Mouse (Mus musculus) midbrain, embryonic 14.5 days (tissue): ENCODE data around the gene Ipo9. TPM values are rescaled to one million over a fixed set of nuclear protein-coding genes. Genes with fewer than 3 reads are reported as not detected.

Source experiments
- ATAC-seq: fragments of 200-750 bp; cut with Nextera tagmentation; 2 replicates; pipeline ENCODE4 v1.8.0; 2017; ENCODE audit warnings: moderate number of reproducible peaks, moderate library complexity; ENCODE audit not compliant: low FRiP score, low TSS enrichment
- DNase-seq: peaks from one replicate; pipeline ENCODE4 v3.0.0-alpha.2; 2015
- H3K27ac ChIP-seq: fragments of 300-500 bp; sonication (generic); replicated peaks from 2 replicates; pipeline ENCODE4 v1.5.1; 2014; ENCODE audit warnings: mild to moderate bottlenecking, low read depth, low read length, moderate library complexity
- H3K27me3 ChIP-seq: fragments of 300-500 bp; sonication (generic); 2 replicates; pipeline ENCODE4 v1.6.1; 2014; ENCODE audit warnings: low read length, control low read depth, mixed read lengths; ENCODE audit not compliant: control insufficient read depth, insufficient read depth
- H3K36me3 ChIP-seq: fragments of 300-500 bp; sonication (generic); 2 replicates; pipeline ENCODE4 v1.6.1; 2014; ENCODE audit warnings: low read length, control low read depth; ENCODE audit not compliant: control insufficient read depth, insufficient read depth
- H3K4me1 ChIP-seq: fragments of 300-500 bp; sonication (generic); 2 replicates; pipeline ENCODE4 v1.6.1; 2014; ENCODE audit warnings: mild to moderate bottlenecking, antibody characterized with exemption, low read length, control low read depth; ENCODE audit not compliant: control insufficient read depth, insufficient read depth
- H3K4me2 ChIP-seq: fragments of 300-500 bp; sonication (generic); 2 replicates; pipeline ENCODE4 v1.6.1; 2014; ENCODE audit warnings: mild to moderate bottlenecking, low read length, moderate library complexity
- H3K4me3 ChIP-seq: fragments of 300-500 bp; sonication (generic); replicated peaks from 2 replicates; pipeline ENCODE4 v1.5.1; 2014; ENCODE audit warnings: low read depth, low read length
- H3K9ac ChIP-seq: fragments of 300-500 bp; sonication (generic); replicated peaks from 2 replicates; pipeline ENCODE4 v1.6.1; 2014; ENCODE audit warnings: mild to moderate bottlenecking, low read length, moderate library complexity
- H3K9me3 ChIP-seq: fragments of 300-500 bp; sonication (generic); 2 replicates; pipeline ENCODE4 v1.6.1; 2016; ENCODE audit warnings: low read length, control low read depth, mixed read lengths; ENCODE audit not compliant: control insufficient read depth
- WGBS: fragments of 180-500 bp; shearing (Covaris S2); extraction: QIAGEN DNeasy Blood & Tissue Kit; methylation state at CpG from one replicate; pipeline ENCODE4 v1.1.7; 2014; 5-methylcytosine and 5-hydroxymethylcytosine counted together
- polyA plus RNA-seq: library from polyadenylated mRNA; unstranded; fragments of >200 nt; fragmentation: Nextera tagmentation; extraction: Ambion mirVana; gene quantifications from 2 replicates; pipeline ENCODE4 v1.2.1, GENCODE M21; 2014

The Ipo9 gene
- polyA plus RNA-seq, 1 experiment from 2014 or later = 127 TPM

DNA sequence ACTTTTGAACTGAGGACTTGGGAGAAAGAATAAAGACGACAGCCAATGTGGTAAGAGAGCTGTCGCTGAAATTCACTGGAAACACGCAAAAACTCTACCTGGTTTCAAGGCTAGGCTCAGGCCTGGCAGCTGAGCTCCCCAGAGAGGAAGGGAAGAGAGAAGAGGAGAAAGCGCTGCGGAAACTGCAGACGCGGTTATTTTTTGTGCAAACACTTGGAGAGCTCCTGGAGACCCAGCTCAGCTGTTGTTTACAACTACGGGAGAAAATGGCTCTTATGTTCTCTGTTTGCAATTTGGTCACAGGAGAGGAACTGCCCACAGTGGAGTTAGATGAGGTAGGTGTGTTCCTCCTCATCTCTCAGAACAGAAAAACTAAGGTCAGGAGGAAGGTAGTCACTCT is 32.4 kb upstream of the Ipo9 start:
- Histone ChIP-seq H3K27ac (no peak overlapping the region), H3K36me3 (peaks cover 93% of the 10 kb centered on the region)
- ATAC-seq = no peak

DNA sequence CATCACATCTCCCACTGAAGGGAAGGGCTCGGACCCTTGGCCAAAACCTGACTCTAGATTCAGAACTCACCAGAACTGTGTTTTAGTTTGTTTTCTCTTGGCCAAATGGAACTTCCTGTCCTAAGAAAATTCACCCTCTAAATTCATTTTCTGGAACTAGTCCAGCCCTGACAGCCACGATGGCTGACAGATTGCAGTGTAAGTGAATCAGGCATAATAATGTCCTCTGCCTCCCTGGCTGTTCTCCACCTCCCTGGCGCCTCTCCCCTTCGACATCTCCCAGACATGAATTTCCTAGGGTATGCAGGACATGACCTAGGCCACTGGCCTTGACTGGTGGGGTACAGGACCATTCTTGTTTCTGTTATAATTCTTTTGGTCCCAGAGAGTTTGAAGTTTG is 32.0 kb upstream of the Ipo9 start:
- H3K36me3 ChIP-seq = peaks cover 93% of the 10 kb centered on the region
- H3K4me1 ChIP-seq = no peaks in the 10 kb centered on the region
- DNase-seq (no peak), ATAC-seq (no peak)
- WGBS = 89% methylated on average over 4 of the region's 4 CpGs
- no peaks in the 10 kb centered on the region for H3K27me3 ChIP-seq
- no peaks in the 10 kb centered on the region for H3K9me3 ChIP-seq
- H3K4me3 ChIP-seq = no peak overlapping the region
- H3K9ac ChIP-seq = no peak overlapping the region
- H3K27ac ChIP-seq = no peak overlapping the region
- H3K4me2 ChIP-seq = no peak overlapping the region

More for the DNA sequence above, 32.4 kb upstream of the Ipo9 start:
- Histone ChIP-seq H3K4me1 (no peaks in the 10 kb centered on the region), H3K4me2 (no peak overlapping the region), H3K9ac (no peak overlapping the region), H3K9me3 (no peaks in the 10 kb centered on the region), H3K4me3 (no peak overlapping the region), H3K27me3 (no peaks in the 10 kb centered on the region)
- no peak for DNase-seq
- 87% methylated on average over 8 of the region's 8 CpGs for WGBS

DNA sequence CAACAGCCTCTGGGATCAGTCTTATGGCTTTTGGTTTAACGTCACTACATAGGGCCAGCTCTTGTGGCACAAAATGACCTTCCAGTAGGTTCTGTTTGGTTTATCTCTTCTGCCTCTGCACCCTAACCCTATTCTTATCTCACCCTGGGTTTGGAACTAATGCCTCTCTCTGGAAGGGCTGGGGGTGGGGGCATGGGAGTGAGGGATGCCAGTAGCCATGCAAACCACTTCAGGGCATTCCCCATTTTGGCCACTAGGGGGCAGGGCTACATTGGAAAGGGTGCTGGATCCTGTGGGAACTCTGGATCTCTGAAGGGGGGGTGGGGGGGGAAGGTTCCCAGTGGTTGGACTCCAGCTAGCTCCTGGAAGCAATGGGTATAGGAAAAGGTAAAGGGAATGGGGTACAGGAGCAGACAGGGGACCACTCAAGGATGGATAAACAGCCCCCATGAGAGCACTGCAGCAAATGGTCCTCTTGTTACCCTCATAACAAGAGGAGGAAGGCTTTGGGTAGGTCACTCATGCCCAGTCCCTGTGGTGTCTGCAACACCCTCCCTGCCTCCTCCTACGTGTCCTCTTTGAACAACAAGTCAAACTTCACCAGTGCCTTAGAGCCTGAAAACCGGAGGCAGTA is 30.9 kb upstream of the Ipo9 start:
- no peak overlapping the region for H3K4me3 ChIP-seq
- no peak overlapping the region for H3K27ac ChIP-seq
- H3K9ac ChIP-seq = no peak overlapping the region
- no peak; the same call in 1 of the 2 replicates for ATAC-seq
- DNase-seq = peak; percentile 83
- no peak overlapping the region for H3K4me2 ChIP-seq
- WGBS = 83% methylated on average over 3 of the region's 3 CpGs
- H3K9me3 ChIP-seq = no peaks in the 10 kb centered on the region
- no peaks in the 10 kb centered on the region for H3K4me1 ChIP-seq
- no peaks in the 10 kb centered on the region for H3K27me3 ChIP-seq
- peaks cover 93% of the 10 kb centered on the region for H3K36me3 ChIP-seq

DNA sequence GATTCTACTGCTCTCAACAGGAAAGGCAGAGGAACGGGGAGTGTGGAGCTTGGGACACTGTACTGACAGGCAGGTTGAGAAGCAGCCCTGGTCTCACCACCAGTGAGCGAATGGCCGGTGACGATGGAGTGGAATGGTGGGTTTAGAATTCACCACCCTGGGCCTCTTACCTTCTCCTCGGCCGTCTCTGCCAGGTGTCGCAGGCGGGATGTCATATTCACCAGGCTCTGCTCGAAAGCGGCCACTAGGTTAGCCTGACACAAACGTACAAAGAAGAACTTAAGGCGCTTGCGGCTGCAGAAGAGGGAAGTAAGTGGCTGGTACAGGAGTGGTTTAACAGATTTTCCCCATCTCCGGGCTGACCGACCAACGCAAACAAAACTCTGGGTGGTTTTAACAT is 30.2 kb upstream of the Ipo9 start:
- no peak overlapping the region for H3K4me2 ChIP-seq
- no peak for ATAC-seq
- DNase-seq = no peak
- 95% methylated on average over 16 of the region's 16 CpGs for WGBS
- no peaks in the 10 kb centered on the region for H3K9me3 ChIP-seq
- no peaks in the 10 kb centered on the region for H3K27me3 ChIP-seq
- H3K9ac ChIP-seq = no peak overlapping the region
- H3K27ac ChIP-seq = no peak overlapping the region
- H3K4me1 ChIP-seq = no peaks in the 10 kb centered on the region
- no peak overlapping the region for H3K4me3 ChIP-seq
- H3K36me3 ChIP-seq = peaks cover 94% of the 10 kb centered on the region

DNA sequence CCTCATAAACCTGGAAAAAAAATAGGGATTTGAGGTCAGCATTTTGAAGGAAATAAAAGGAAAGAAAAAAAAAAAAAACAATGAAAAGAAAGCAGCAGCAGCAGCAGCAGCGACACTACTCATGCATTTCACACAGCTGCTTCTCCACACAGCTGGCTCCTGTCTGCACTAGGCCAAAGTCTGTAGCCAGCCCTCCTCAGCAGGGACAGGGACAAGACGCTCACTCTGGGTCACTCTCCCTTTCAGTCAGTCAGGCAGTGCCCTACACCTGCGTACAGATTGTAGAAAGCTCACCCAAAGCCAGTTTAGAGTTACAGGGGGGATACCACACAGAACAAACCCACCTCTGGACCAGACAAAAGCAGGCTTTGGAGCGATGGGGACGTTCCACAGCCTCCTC is 27.6 kb upstream of the Ipo9 start:
- 91% methylated on average over 5 of the region's 5 CpGs for WGBS

DNA sequence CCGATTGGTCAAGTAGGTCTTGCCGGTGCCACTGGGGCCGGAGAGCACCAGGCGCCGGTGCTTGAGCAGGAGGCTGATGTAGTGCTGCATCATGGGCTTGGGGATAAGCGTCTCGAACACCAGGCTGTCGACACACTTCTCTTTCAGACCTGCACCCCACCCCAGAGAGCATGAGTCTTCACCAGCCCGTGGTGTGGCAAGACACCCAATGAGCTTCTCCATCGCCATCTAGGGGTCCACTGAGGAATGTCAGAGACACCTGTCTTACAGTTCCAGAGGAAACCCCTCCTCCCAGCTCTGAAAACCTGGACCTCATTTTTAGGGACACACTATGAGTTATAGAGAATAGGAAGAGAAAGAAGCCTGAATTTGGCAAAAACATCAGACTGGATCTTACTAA is 22.0 kb upstream of the Ipo9 start:
- WGBS = 81% methylated on average over 10 of the region's 10 CpGs
- no peak overlapping the region for H3K27ac ChIP-seq
- no peaks in the 10 kb centered on the region for H3K4me1 ChIP-seq
- no peak for ATAC-seq
- no peaks in the 10 kb centered on the region for H3K9me3 ChIP-seq
- DNase-seq = peak; percentile 67
- H3K9ac ChIP-seq = no peak overlapping the region
- H3K27me3 ChIP-seq = no peaks in the 10 kb centered on the region
- H3K36me3 ChIP-seq = peaks cover 90% of the 10 kb centered on the region
- H3K4me2 ChIP-seq = no peak overlapping the region
- no peak overlapping the region for H3K4me3 ChIP-seq

More for the DNA sequence above, 27.6 kb upstream of the Ipo9 start:
- no peaks in the 10 kb centered on the region for H3K9me3 ChIP-seq
- H3K4me1 ChIP-seq = no peaks in the 10 kb centered on the region
- ATAC-seq = no peak
- H3K36me3 ChIP-seq = peaks cover 94% of the 10 kb centered on the region
- DNase-seq = no peak
- no peak overlapping the region for H3K9ac ChIP-seq
- H3K4me2 ChIP-seq = no peak overlapping the region
- H3K4me3 ChIP-seq = no peak overlapping the region
- no peaks in the 10 kb centered on the region for H3K27me3 ChIP-seq
- no peak overlapping the region for H3K27ac ChIP-seq

DNA sequence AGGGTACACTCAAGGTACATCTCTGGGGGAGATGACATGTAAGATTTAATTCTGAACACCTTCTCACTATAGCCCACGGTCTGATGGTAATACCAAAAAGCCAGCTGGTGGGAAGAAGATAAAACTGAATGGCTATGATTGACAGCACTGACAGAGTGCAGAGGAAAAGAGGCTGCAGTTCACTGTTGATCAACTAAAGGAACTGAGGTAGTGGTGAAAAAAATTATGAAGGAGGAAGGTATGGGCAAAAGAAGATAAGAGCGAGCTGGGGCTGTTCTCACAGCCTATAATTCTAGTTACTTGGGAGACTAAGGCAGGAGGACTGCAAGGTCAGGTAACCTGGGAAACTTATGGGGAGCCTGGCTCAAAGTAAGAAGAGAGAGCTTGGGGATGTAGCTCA is 21.1 kb upstream of the Ipo9 start:
- H3K4me3 ChIP-seq = no peak overlapping the region
- H3K27ac ChIP-seq = no peak overlapping the region
- H3K4me1 ChIP-seq = no peaks in the 10 kb centered on the region
- DNase-seq = no peak
- H3K9ac ChIP-seq = no peak overlapping the region
- no peak for ATAC-seq
- H3K27me3 ChIP-seq = no peaks in the 10 kb centered on the region
- no peak overlapping the region for H3K4me2 ChIP-seq
- WGBS = 88% methylated on average over 2 of the region's 2 CpGs
- H3K9me3 ChIP-seq = no peaks in the 10 kb centered on the region
- H3K36me3 ChIP-seq = peaks cover 82% of the 10 kb centered on the region

DNA sequence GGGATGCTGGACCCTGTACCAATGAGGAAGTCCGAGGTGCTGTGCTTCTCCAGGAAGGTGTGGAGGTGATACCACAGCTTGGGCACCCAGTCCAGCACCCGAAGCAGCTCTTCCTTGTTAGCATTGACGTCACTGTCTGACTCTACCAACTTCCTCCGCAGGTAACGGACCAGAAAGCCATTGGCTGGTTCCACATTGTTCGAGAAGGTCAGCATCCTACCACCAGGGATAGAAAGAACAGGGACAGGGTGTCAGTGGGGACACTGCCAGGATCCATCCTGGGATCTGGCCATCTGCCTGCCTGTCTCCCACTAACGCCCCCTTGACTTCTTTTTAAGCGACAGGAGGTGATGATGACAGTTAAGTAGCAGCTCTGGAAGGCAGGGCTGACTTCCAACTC is 19.6 kb upstream of the Ipo9 start:
- Histone ChIP-seq H3K36me3 (peaks cover 74% of the 10 kb centered on the region), H3K4me2 (no peak overlapping the region), H3K4me1 (no peaks in the 10 kb centered on the region), H3K4me3 (no peak overlapping the region), H3K9ac (no peak overlapping the region), H3K27ac (no peak overlapping the region), H3K9me3 (no peaks in the 10 kb centered on the region), H3K27me3 (no peaks in the 10 kb centered on the region)
- DNase-seq = no peak
- no peak for ATAC-seq
- 97% methylated on average over 8 of the region's 8 CpGs for WGBS

DNA sequence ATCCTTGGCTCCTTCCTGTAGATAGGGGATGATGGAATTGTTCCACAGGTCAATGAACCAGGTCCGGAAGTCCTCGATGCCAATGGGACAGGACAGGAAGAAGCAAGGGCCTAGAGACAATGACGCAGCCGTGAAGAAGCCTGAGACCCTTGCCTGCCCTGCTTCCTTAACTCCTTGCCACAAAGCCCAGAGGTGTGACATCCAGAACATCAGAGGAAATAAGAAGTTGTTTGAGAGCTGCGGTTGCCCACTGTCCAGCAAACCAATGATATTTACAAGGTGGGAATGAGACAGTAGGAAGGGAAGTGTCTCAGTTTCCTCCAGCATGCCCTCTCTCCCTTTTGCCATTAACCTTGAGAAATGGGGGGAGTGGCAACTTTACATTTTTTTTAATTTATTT is 18.6 kb upstream of the Ipo9 start:
- Histone ChIP-seq H3K27ac (no peak overlapping the region), H3K9ac (no peak overlapping the region), H3K4me2 (no peak overlapping the region), H3K4me3 (no peak overlapping the region), H3K27me3 (no peaks in the 10 kb centered on the region), H3K9me3 (no peaks in the 10 kb centered on the region), H3K36me3 (peaks cover 71% of the 10 kb centered on the region), H3K4me1 (no peaks in the 10 kb centered on the region)
- WGBS = 95% methylated on average over 5 of the region's 5 CpGs
- no peak for DNase-seq
- no peak for ATAC-seq
